Mouse (Mus musculus) lung, embryonic 14.5 days (tissue): Measurements from ENCODE around the gene Olfr356. TPM values are rescaled to one million over a fixed set of nuclear protein-coding genes. Genes with fewer than 3 reads are reported as not detected.

Experiments used
- ATAC-seq: fragments of 200-750 bp; cut with Nextera tagmentation; 2 replicates; pipeline ENCODE4 v1.8.0; 2017; ENCODE audit warnings: mild to moderate bottlenecking, moderate TSS enrichment, moderate library complexity; ENCODE audit not compliant: insufficient read depth
- DNase-seq: peaks from one replicate; pipeline ENCODE4 v3.0.0-alpha.2; 2015
- H3K27ac ChIP-seq: fragments of 300-500 bp; sonication (generic); 2 replicates; pipeline ENCODE4 v1.5.1; 2014; ENCODE audit warnings: low read depth, mild to moderate bottlenecking, moderate library complexity
- H3K27me3 ChIP-seq: fragments of 300-500 bp; sonication (generic); 2 replicates; pipeline ENCODE4 v1.6.1; 2014; ENCODE audit warnings: low read length, control low read depth; ENCODE audit not compliant: insufficient read depth
- H3K36me3 ChIP-seq: fragments of 300-500 bp; sonication (generic); 2 replicates; pipeline ENCODE4 v1.6.1; 2014; ENCODE audit warnings: control low read depth; ENCODE audit not compliant: insufficient read depth
- H3K4me1 ChIP-seq: fragments of 300-500 bp; sonication (generic); 2 replicates; pipeline ENCODE4 v1.6.1; 2014; ENCODE audit warnings: antibody characterized with exemption, control low read depth; ENCODE audit not compliant: insufficient read depth
- H3K4me2 ChIP-seq: fragments of 300-500 bp; sonication (generic); 2 replicates; pipeline ENCODE4 v1.6.1; 2014; ENCODE audit warnings: mild to moderate bottlenecking
- H3K4me3 ChIP-seq: fragments of 300-500 bp; sonication (generic); 2 replicates; pipeline ENCODE4 v1.5.1; 2014; ENCODE audit warnings: low read depth, low read length
- H3K9ac ChIP-seq: fragments of 300-500 bp; sonication (generic); 2 replicates; pipeline ENCODE4 v1.6.1; 2014
- H3K9me3 ChIP-seq: fragments of 300-500 bp; sonication (generic); 2 replicates; pipeline ENCODE4 v1.6.1; 2016; ENCODE audit warnings: low read depth, low read length, control low read depth
- CTCF ChIP-seq: IDR thresholded peaks from 2 replicates; pipeline ENCODE4 v1.5.1; 2016; ENCODE audit warnings: antibody characterized with exemption, low read depth
- WGBS: fragments of 180-500 bp; shearing (Covaris S2); extraction: QIAGEN DNeasy Blood & Tissue Kit; methylation state at CpG from one replicate; pipeline ENCODE4 v1.1.7; 2014; 5-methylcytosine and 5-hydroxymethylcytosine counted together
- polyA plus RNA-seq: library from polyadenylated mRNA; unstranded; fragments of >200 nt; fragmentation: Nextera tagmentation; extraction: Ambion mirVana; gene quantifications from 2 replicates; pipeline ENCODE4 v1.2.1, GENCODE M21; 2014

The Olfr356 gene
- not detected in 2 replicates for polyA plus RNA-seq

DNA sequence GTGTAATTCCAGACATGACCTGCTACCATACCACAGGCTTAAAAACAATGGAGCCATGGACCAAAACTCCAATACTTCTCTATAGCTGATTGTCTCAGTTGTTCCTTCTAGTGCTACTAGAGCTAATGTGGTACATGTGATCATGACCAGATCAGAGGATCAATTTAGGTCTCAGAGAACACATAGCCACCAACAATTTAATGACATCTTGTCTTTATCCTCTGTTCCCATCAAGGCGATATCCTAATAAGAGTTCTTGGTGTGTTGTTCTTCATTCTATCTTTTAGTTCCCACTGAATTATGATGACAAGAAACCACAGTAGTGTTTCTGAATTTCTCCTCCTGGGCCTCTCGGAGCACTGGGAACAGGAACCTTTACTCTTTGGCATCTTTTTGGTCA lies at the start of gene Olfr356:
Gene Olfr356 (plus strand): TSS at position 301 of the 400 bp plus-strand sequence.
- H3K27me3 ChIP-seq: no peaks in the 10 kb centered on the region
- WGBS: 79% methylated on average over 2 of the region's 2 CpGs
- no peak within 1 kb of the TSS for H3K4me2 ChIP-seq
- no peaks in the 10 kb centered on the region for H3K4me1 ChIP-seq
- TF ChIP-seq CTCF: no peak
- no peak for ATAC-seq
- H3K36me3 ChIP-seq: no peaks in the 10 kb centered on the region
- no peaks in the 10 kb centered on the region for H3K9me3 ChIP-seq
- H3K4me3 ChIP-seq: no peak within 1 kb of the TSS
- no peak within 1 kb of the TSS for H3K9ac ChIP-seq
- no peak within 1 kb of the TSS for H3K27ac ChIP-seq
- DNase-seq: no peak

DNA sequence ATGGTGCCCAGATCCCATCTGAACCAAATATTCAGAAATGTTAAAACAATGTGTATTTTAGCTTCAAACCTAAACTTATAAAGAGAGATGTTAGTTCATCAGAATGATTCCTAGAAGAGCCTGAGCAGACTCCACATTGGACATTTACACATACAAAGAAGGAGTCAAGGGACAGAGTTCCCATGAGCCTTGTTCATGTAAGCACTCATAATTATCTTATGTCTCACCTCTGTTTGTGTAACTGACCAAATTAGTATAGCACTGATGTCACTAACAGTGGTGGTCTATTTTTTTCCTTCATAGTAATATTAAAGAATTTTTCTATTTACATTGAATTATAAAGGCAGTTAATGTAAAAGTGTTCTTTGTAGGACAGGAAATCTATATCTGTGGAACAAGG lies 44.1 kb upstream of the Olfr356 start, which contains the start of gene Olfr353:
Gene Olfr353 (minus strand): TSS at position 101 of the 400 bp plus-strand sequence.
- Histone ChIP-seq H3K27me3 (no peaks in the 10 kb centered on the region), H3K4me1 (no peaks in the 10 kb centered on the region), H3K9ac (no peak within 1 kb of the TSS), H3K4me2 (no peak within 1 kb of the TSS), H3K36me3 (no peaks in the 10 kb centered on the region), H3K9me3 (no peaks in the 10 kb centered on the region), H3K27ac (no peak within 1 kb of the TSS), H3K4me3 (no peak within 1 kb of the TSS)
- TF ChIP-seq CTCF: no peak
- DNase-seq (no peak), ATAC-seq (no peak)

DNA sequence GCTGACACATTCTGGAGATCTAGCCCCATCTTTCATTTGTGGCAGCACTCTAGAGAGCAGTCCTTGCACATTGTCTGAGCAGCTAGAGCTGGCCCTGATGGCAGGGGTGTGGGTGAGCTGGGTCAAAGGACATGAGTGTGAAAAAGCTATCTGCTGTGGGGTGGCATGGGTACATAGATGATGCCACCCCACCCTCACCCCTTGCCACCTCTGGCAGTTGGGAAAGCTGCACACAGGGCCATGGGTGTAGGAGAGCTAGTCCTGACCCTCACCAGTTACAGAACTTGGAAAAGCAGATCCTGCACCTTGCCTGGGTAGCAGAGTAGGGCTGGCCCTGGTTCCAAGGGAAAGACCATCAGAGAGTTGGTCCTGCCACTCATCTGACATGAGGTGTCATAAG lies 39.8 kb upstream of the Olfr356 start:
- no peaks in the 10 kb centered on the region for H3K27me3 ChIP-seq
- H3K4me3 ChIP-seq: no peak overlapping the region
- DNase-seq: no peak
- H3K9me3 ChIP-seq: no peaks in the 10 kb centered on the region
- H3K4me2 ChIP-seq: no peak overlapping the region
- no peak overlapping the region for H3K9ac ChIP-seq
- no peaks in the 10 kb centered on the region for H3K36me3 ChIP-seq
- ATAC-seq: no peak
- no peak overlapping the region for H3K27ac ChIP-seq
- no peak for TF ChIP-seq CTCF
- no peaks in the 10 kb centered on the region for H3K4me1 ChIP-seq

DNA sequence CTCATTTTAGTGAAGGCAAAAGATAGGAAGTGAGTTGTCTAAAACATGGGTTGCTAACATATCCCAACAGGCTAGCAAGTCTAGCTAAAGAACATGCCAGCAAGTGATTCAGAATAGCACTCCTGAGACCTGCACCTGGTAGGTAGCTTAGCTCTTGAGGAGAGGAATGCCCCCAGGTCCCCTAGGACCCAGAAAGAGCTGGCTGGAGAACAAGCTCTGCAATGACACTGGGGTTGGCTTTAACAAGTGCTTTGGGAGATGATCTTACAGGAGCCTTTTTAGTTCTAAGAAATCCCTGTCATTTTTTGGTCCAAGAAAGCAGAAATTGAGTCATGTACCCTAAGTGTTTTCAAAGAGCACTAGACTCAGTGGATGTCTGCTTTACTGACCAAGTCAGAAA lies 31.5 kb upstream of the Olfr356 start, which contains the start of gene Olfr354:
Gene Olfr354 (plus strand): TSS at position 301 of the 400 bp plus-strand sequence.
- DNase-seq (no peak), ATAC-seq (no peak)
- H3K9me3 ChIP-seq: no peaks in the 10 kb centered on the region
- H3K27me3 ChIP-seq: no peaks in the 10 kb centered on the region
- no peak within 1 kb of the TSS for H3K27ac ChIP-seq
- H3K36me3 ChIP-seq: no peaks in the 10 kb centered on the region
- no peak for TF ChIP-seq CTCF
- H3K4me2 ChIP-seq: no peak within 1 kb of the TSS
- no peak within 1 kb of the TSS for H3K4me3 ChIP-seq
- H3K4me1 ChIP-seq: no peaks in the 10 kb centered on the region
- no peak within 1 kb of the TSS for H3K9ac ChIP-seq

DNA sequence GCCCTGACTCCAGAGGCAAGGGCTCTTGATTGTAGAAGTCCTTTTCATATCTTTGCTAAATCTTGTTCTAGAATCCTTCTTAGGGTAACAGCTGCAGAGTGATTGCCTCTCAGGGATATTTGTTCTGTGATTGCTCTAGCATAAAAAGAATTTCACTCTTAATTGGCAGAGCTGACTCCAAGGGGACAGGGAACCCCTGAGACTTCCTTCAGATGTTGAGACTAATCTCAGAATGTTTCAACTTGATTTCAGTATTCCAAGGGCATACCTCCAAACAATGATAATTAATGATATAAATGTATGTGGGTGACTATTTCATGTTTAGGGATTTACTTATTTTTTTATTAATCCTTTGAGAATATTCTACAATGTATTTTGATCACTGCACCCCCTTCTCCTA lies 8.1 kb upstream of the Olfr356 start, which contains the start of gene Olfr355:
Gene Olfr355 (minus strand): TSS at position 101 of the 400 bp plus-strand sequence.
- no peak for ATAC-seq

More for the DNA sequence above, 8.1 kb upstream of the Olfr356 start, which contains the start of gene Olfr355:
- Histone ChIP-seq H3K9ac (no peak within 1 kb of the TSS), H3K27ac (no peak within 1 kb of the TSS), H3K4me2 (no peak within 1 kb of the TSS), H3K27me3 (no peaks in the 10 kb centered on the region), H3K36me3 (no peaks in the 10 kb centered on the region), H3K4me3 (no peak within 1 kb of the TSS), H3K9me3 (no peaks in the 10 kb centered on the region), H3K4me1 (no peaks in the 10 kb centered on the region)
- no peak for DNase-seq
- TF ChIP-seq CTCF: no peak

Other genes with a start within 250 kb of the Olfr356 start
- not detected in 2 replicates for gene Olfr347, start 205.2 kb upstream of the Olfr356 start, polyA plus RNA-seq
- gene Olfr348, start 152.8 kb upstream of the Olfr356 start, polyA plus RNA-seq: not detected in 2 replicates
- not detected in 2 replicates for gene Olfr50, start 146.6 kb upstream of the Olfr356 start, polyA plus RNA-seq
- not detected in 2 replicates for gene Olfr3, start 120.1 kb upstream of the Olfr356 start, polyA plus RNA-seq
- gene Olfr350, start 90.8 kb upstream of the Olfr356 start, polyA plus RNA-seq: not detected in 2 replicates
- gene Olfr351, start 74.5 kb upstream of the Olfr356 start, polyA plus RNA-seq: not detected in 2 replicates
- not detected in 2 replicates for gene Olfr352, start 68.7 kb upstream of the Olfr356 start, polyA plus RNA-seq
- gene Olfr353, start 44.2 kb upstream of the Olfr356 start, polyA plus RNA-seq: not detected in 2 replicates
- gene Olfr354, start 31.4 kb upstream of the Olfr356 start, polyA plus RNA-seq: not detected in 2 replicates
- not detected in 2 replicates for gene Olfr355, start 8.2 kb upstream of the Olfr356 start, polyA plus RNA-seq
- gene Olfr357, start 56.7 kb downstream of the Olfr356 start, polyA plus RNA-seq: not detected in 2 replicates
- gene Olfr358, start 72.2 kb downstream of the Olfr356 start, polyA plus RNA-seq: not detected in 2 replicates
- not detected in 2 replicates for gene Olfr360, start 128.6 kb downstream of the Olfr356 start, polyA plus RNA-seq
- gene Olfr361, start 152.2 kb downstream of the Olfr356 start, polyA plus RNA-seq: not detected in 2 replicates
- not detected in 2 replicates for gene Olfr362, start 180.8 kb downstream of the Olfr356 start, polyA plus RNA-seq
- not detected in 2 replicates for gene Olfr364-ps1, start 202.2 kb downstream of the Olfr356 start, polyA plus RNA-seq